In genomic region chr6:107556996-107557395, GRCm38 (mm10) we compare ENCODE assay signal across 8 mouse cellular contexts. TPM values are rescaled to one million over a fixed set of nuclear protein-coding genes. Genes with fewer than 3 reads are reported as not detected.
DNase-seq lines count a peak whose midpoint lies in the region.

No protein-coding gene starts in this region.

- peak; percentile 9 for DNase-seq in adrenal gland, adult 8-10 months
- no peak for DNase-seq in adrenal gland, adult 18-20 months (ENCODE audit: low spot score in 2 of 2)
- peak; percentile 25 for DNase-seq in adrenal gland, postnatal 10 days
- DNase-seq in embryo, embryonic 11 days: peak; percentile 22
- peak; percentile 89 for DNase-seq in left cerebral cortex, postnatal 4 days
- no peak for DNase-seq in thymus, adult 18-20 months
- DNase-seq in kidney, adult 8-10 months: no peak
- no peak for DNase-seq in retina, embryonic 14.5 days (ENCODE audit: low spot score)

- intact Hi-C loops in left cerebral cortex, postnatal 4 days (cut with DNase I): no loop called here

RNA-seq across cellular contexts. Expression of gene Lrrn1, which starts 27.4 kb away (rescaled TPM):
- total RNA-seq in adrenal gland, adult 8-10 months (2022): 10 to 100 TPM; 12.0 to 44.3 (median 23.7) TPM
- total RNA-seq in adrenal gland, adult 18-20 months (2021): 10 to 100 TPM in 1 of 2 experiments, 1 to 10 TPM in 1; 8.0 to 55.6 TPM
- total RNA-seq in adrenal gland, postnatal 10 days (2021): 10 to 100 TPM; 18.5 to 26.5 TPM
- 10 to 100 TPM; 31.8 to 32.2 TPM for total RNA-seq in left cerebral cortex, postnatal 4 days (2021)

Comparison
In these comparisons a context has a peak if more than half of its experiments do, and no peak if none do; other contexts are left out.
1. DNase-seq: peak in adrenal gland, adult 8-10 months (single experiment), adrenal gland, postnatal 10 days (single experiment), embryo, embryonic 11 days (single experiment) and left cerebral cortex, postnatal 4 days (single experiment); none in adrenal gland, adult 18-20 months (0 of 2), thymus, adult 18-20 months (0 of 2), kidney, adult 8-10 months (0 of 2) and retina, embryonic 14.5 days (single experiment).